Mouse (Mus musculus) ES-Bruce4 (cell line): ENCODE results near the gene Sap25.

ENCODE experiments used
- CTCF ChIP-seq: IDR thresholded peaks from one replicate; pipeline ENCODE4 v1.8.1; 2011; ENCODE audit warnings: low read depth, low read length
- EP300 ChIP-seq: IDR thresholded peaks from 2 replicates; pipeline ENCODE4 v1.6.1; 2011; ENCODE audit warnings: low read depth, low read length; ENCODE audit not compliant: insufficient read depth
- POLR2A ChIP-seq: IDR thresholded peaks from one replicate; pipeline ENCODE4 v1.8.1; 2011; ENCODE audit warnings: low read length; ENCODE audit not compliant: insufficient read depth

DNA sequence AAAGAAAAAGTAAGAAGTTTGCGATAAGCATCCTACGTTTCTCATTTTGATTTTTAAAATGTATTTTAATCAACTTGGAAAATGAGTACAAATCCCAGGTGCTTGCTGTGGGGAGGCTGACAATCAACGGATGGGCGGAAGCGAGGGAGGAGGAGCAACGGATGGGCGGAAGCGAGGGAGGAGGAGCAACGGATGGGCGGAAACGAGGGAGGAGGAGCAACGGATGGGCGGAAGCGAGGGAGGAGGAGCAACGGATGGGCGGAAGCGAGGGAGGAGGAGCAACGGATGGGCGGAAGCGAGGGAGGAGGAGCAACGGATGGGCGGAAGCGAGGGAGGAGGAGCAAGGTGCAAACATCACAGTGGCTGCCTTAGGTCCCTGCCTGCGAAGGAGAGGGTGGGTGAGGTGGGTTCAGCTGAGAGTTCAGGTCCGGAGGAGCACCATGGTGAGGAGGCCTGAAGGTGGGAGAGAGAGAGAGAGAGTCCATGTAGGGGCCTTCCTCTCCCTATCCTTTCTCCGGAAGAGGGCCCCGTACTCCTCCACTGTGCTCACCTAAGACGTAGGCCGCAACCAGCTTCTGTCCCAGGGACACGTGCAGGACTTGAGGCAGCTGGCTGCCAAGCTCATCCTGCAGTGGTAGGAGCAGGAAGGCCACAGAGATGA is 44.4 kb upstream of the Sap25 start:
- TF ChIP-seq CTCF (no peak), POLR2A (peak; percentile 90), EP300 (no peak)
